Mouse (Mus musculus) C2C12 (cell line): Measurements from ENCODE around the gene Scyl3.

Source experiments
- CEBPB ChIP-seq: IDR thresholded peaks from one replicate; pipeline ENCODE4 v1.6.1; 2011; ENCODE audit warnings: low read depth, mild to moderate bottlenecking, control low read depth, moderate library complexity
- CTCF ChIP-seq: IDR thresholded peaks from one replicate; pipeline ENCODE4 v1.5.1; 2011; ENCODE audit not compliant: control insufficient read depth, insufficient read depth, insufficient read length
- FOSL1 ChIP-seq: IDR thresholded peaks from one replicate; pipeline ENCODE4 v1.8.0; 2011; ENCODE audit warnings: mild to moderate bottlenecking, low read length; ENCODE audit not compliant: poor library complexity, insufficient read depth, severe bottlenecking
- MAX ChIP-seq: IDR thresholded peaks from one replicate; pipeline ENCODE4 v1.6.1; 2011; ENCODE audit warnings: mild to moderate bottlenecking, control low read depth
- MYOD1 ChIP-seq: IDR thresholded peaks from one replicate; pipeline ENCODE4 v1.6.1; 2011; ENCODE audit warnings: low read depth; ENCODE audit not compliant: control insufficient read depth, insufficient read length
- MYOG ChIP-seq: IDR thresholded peaks from one replicate; pipeline ENCODE4 v1.6.1; 2011; ENCODE audit not compliant: control insufficient read depth, insufficient read length; ENCODE audit errors: extremely low read depth
- USF1 ChIP-seq: IDR thresholded peaks from one replicate; pipeline ENCODE4 v1.6.1; 2011; ENCODE audit warnings: low read depth, mild to moderate bottlenecking, control low read depth, moderate library complexity

DNA sequence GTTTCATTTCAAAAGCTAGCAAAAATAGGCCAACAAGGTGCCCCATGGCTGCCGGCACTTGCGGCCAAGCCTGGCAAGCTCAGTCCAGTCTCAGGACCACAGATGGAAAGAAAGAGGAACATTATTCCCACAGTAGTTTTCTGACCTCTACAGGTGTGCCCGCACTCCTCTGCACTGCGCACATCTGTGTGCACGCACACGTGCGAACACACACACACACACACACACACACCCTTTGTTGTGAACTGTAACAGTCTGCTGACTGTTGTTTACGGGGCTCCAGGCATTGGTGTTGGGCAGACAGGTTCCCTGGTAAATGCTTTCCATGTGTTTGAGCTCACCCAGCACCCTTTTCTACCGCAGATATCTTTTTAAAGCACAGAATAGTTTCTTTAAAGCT is 18.1 kb upstream of the Scyl3 start:
- TF ChIP-seq CTCF = no peak
- TF ChIP-seq USF1 = no peak
- TF ChIP-seq FOSL1 = no peak
- TF ChIP-seq MAX = no peak
- TF ChIP-seq MYOD1 = no peak
- TF ChIP-seq MYOG = no peak
- no peak for TF ChIP-seq CEBPB
